Mouse (Mus musculus): ENCODE measurements around the gene Mdfic.

- TF ChIP-seq CTCF (IDR thresholded peaks at IDR 0.05; ENCODE audit: extremely low read depth, insufficient read depth, low read length) (no peak), POLR2A (IDR thresholded peaks at IDR 0.05; ENCODE audit: extremely low read depth, insufficient read depth, low read length) (no peak)
Observed at GRCm38 (mm10) chr6:15753208-15753607, 32.7 kb downstream of the Mdfic start.
